Mouse (Mus musculus): ENCODE results near the gene Hps4.

DNA sequence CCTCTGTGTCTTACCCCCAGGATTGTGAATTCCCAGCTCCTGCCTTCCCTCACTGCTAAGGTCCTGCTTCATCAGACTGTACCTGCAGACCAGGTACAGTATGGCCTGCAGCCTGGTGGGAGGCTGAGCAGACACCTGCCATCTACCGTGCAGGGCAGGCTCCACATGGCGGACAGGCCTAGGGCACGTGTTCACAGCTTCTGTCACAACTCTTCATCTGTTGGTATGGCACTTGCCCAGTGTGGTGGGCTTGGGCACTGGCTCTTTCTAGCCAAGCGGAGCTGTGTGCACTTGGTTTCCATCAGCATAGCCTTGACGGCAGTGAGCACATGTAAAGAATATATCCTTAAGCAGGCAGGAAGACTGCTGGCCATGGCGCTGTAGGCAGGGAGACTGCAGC lies 24.0 kb downstream of the Hps4 start:
- TF ChIP-seq HCFC1 (IDR thresholded peaks at IDR 0.05; ENCODE audit: borderline replicate concordance, insufficient read depth, low read length) = no peak
- no peak for TF ChIP-seq ZNF384 (IDR thresholded peaks at IDR 0.05; ENCODE audit: low read depth, low read length)

Measured in ES-E14 (cell line).